Mouse (Mus musculus): Measurements from ENCODE around the gene Pdcd4. TPM values are rescaled to one million over a fixed set of nuclear protein-coding genes. Genes with fewer than 3 reads are reported as not detected.

The Pdcd4 gene
- polyA plus RNA-seq, 1 experiment from 2014 or later, result 122 TPM

DNA sequence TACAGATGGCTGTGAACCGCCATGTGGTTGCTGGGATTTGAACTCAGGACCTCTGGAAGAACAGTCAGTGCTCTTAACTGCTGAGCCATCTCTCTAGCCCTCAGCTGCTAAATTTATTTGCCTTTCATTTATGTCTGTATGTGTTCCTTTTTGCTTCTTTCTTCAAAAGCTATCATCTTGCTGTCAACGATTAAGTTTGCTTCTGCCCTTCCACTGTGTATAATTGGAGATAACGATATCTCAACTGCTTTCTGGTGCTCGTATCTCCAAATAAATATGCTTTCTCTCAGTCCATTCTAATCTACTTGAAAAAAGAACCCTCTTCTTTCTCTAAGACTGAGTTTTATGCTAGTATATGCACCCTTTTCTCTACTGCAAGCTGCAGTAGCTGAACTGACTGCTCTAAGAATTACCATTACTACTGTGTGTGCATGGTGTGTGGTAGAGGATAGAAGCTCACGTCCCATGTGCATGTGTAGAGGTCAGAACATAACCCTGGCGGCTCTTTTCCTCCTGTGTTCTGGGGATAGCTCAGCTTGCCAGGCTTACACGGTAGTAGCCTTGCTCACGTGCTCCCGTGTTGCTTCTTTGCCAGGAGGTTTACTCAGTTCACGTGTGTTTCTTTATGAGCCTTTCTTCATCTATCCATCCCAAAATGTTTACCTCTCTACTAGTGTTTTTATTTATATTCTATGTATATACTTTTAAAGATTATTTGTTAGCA is 73.0 kb downstream of the Pdcd4 start:
- no peak overlapping the region for H3K4me2 ChIP-seq (replicated peaks)
- H3K27me3 ChIP-seq, result no peaks in the 10 kb centered on the region
- no peak overlapping the region for H3K9ac ChIP-seq
- no peak overlapping the region for H3K4me3 ChIP-seq (replicated peaks)
- ATAC-seq (ENCODE audit: insufficient number of reproducible peaks, low FRiP score, low TSS enrichment, low read depth), result no peak
- WGBS, result 87% methylated on average over 10 of the region's 10 CpGs
- no peaks in the 10 kb centered on the region for H3K9me3 ChIP-seq (replicated peaks)
- no peak overlapping the region for H3K27ac ChIP-seq (replicated peaks)
- no peaks in the 10 kb centered on the region for H3K36me3 ChIP-seq
- peaks cover 7% of the 10 kb centered on the region; the same call in 1 of the 2 replicates for H3K4me1 ChIP-seq

DNA sequence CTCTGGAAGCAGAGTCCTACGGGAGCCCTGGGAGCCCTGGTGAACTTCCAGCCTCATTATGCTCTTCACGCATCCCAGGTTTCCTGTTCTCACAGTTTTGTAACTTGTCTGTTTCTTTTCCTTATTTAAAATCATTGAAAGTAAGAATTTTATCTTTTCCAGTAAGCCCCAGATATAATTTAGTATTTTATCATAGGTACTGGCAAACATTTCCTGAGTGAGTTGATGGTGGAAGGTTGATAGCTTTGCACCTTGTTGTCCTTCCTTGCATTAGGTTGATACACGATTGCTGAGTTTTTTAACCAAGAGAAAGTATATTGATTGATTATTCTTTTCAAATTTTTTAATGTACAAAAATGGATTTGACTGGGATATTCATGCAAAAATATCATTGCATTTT is 77.2 kb downstream of the Pdcd4 start:
- no peak for ATAC-seq (ENCODE audit: insufficient number of reproducible peaks, low FRiP score, low TSS enrichment, low read depth)
- Histone ChIP-seq H3K9ac (no peak overlapping the region), H3K36me3 (no peaks in the 10 kb centered on the region), H3K27ac (replicated peaks) (no peak overlapping the region), H3K4me2 (replicated peaks) (no peak overlapping the region), H3K4me1 (peaks cover 7% of the 10 kb centered on the region; the same call in 1 of the 2 replicates), H3K27me3 (no peaks in the 10 kb centered on the region), H3K9me3 (replicated peaks) (no peaks in the 10 kb centered on the region), H3K4me3 (replicated peaks) (no peak overlapping the region)
- 82% methylated on average over 3 of the region's 3 CpGs for WGBS

DNA sequence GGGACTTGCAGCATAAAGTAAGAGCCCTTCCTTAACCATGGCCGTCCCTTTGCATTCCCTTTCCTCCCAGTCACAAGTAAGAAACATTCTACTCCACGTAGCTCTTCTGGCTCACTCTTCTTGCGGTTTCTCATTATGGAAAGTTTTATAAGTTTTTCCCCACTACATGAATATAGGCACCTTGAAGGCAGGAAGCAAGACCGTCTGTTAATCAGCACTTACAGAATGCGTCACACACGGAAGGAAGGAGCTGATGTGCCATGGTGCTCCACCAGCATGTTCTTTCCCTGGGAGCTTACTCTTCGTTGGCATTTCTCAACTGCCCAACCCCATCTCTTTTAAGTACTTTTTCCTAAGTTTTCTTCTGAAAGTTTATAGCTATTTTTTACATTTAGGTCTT is 79.9 kb downstream of the Pdcd4 start:
- no peak overlapping the region for H3K4me2 ChIP-seq (replicated peaks)
- no peak for ATAC-seq (ENCODE audit: insufficient number of reproducible peaks, low FRiP score, low TSS enrichment, low read depth)
- H3K9ac ChIP-seq, result no peak overlapping the region
- H3K36me3 ChIP-seq, result peaks cover 3% of the 10 kb centered on the region; the same call in 1 of the 2 replicates
- no peaks in the 10 kb centered on the region for H3K9me3 ChIP-seq (replicated peaks)
- no peak overlapping the region for H3K4me3 ChIP-seq (replicated peaks)
- no peaks in the 10 kb centered on the region for H3K27me3 ChIP-seq
- WGBS, result 69% methylated on average over 7 of the region's 7 CpGs
- no peak overlapping the region for H3K27ac ChIP-seq (replicated peaks)
- H3K4me1 ChIP-seq, result peaks cover 7% of the 10 kb centered on the region; the same call in 1 of the 2 replicates

DNA sequence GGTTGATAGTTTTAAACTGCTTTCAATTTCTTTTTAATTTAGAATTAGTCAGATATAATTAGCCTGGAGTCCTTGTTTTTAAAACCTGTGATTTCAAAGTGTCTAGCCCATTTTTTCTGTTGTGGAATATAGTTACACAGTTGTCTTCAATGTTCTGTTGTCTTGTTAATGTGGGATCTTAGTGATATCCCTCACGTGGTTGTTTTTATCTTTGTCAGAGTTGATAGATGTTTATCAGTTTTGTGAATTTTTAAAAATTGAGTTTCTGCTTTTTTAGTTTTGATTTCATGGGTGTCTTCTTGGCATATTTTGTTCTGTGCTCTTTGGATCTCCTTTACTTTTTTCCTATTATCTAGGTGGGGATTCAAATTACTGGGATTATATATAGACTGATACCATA is 81.6 kb downstream of the Pdcd4 start:
- no peak for ATAC-seq (ENCODE audit: insufficient number of reproducible peaks, low FRiP score, low TSS enrichment, low read depth)
- WGBS, result 78% methylated on average over 1 of the region's 1 CpGs
- H3K27me3 ChIP-seq, result no peaks in the 10 kb centered on the region
- no peak overlapping the region for H3K4me3 ChIP-seq (replicated peaks)
- H3K9ac ChIP-seq, result no peak overlapping the region
- H3K4me1 ChIP-seq, result no peaks in the 10 kb centered on the region
- H3K36me3 ChIP-seq, result peaks cover 3% of the 10 kb centered on the region; the same call in 1 of the 2 replicates
- H3K4me2 ChIP-seq (replicated peaks), result no peak overlapping the region
- no peak overlapping the region for H3K27ac ChIP-seq (replicated peaks)
- no peaks in the 10 kb centered on the region for H3K9me3 ChIP-seq (replicated peaks)

Other genes with a start within 250 kb of the Pdcd4 start
- 5.5 and 6.2 TPM in 2 replicates for gene Rbm20, start 214.9 kb upstream of the Pdcd4 start, polyA plus RNA-seq (2015; fragmentation: Nextera tagmentation; extraction: Ambion mirVana)
- gene Shoc2, start 52.1 kb downstream of the Pdcd4 start, polyA plus RNA-seq (2015; fragmentation: Nextera tagmentation; extraction: Ambion mirVana), result 47.1 and 48.0 TPM in 2 replicates
- gene Bbip1, start 52.4 kb downstream of the Pdcd4 start, polyA plus RNA-seq (2015; fragmentation: Nextera tagmentation; extraction: Ambion mirVana), result 67.3 and 67.9 TPM in 2 replicates
- 1.6 and 2.1 TPM in 2 replicates for gene Adra2a, start 151.9 kb downstream of the Pdcd4 start, polyA plus RNA-seq (2015; fragmentation: Nextera tagmentation; extraction: Ambion mirVana)

Measured in embryonic facial prominence, embryonic 15.5 days (tissue).